20 mouse cellular contexts compared by ENCODE assay signal in the genomic region with DNA sequence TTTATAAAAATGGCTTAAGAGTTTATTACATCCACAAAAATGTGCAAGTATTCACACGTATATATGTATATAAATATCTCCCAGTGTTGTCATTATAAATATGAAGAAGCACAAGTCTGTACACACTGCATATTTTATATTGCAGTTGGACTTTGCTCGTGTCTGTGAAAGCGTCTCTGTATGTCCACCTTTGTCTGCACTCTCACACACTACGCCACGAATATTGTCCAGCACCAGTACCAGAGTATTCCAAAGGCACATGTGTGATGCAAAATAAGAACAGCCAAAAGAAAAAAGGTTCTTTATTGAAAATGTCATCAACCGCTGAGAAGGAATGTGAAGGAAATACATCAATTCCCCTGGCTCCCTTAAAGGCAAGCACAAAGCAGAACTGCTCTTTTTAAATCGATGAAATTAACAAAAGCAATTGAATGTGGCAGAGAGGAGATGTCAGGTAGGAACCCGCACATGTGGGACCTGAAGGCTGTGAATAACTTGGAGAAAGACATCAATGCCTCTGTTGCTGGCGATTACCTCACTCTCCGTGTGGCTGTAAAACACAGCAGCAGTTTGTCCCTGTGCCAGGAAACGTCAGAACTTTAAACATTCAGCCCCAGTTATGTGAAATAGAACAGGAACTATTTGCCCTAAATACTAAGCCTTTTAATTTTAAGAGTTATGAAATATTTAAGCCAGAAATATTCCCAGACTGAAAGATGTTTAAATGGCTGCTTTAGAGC. TPM values are rescaled to one million over a fixed set of nuclear protein-coding genes. Genes with fewer than 3 reads are reported as not detected.
DNase-seq lines count a peak whose midpoint lies in the region; ATAC-seq and TF ChIP-seq lines count a peak whose summit lies in the region.
"Had no signal": no experiment of that assay in that cellular context is flagged by ENCODE, and none has a peak within 500 bp of the region (broad histone marks: within the 10 kb centered on the region; RNA-seq: fewer than 3 reads in every experiment).

No protein-coding gene starts in this region.

- H3K27ac ChIP-seq in limb, embryonic 14.5 days (replicated peaks; ENCODE audit: low read depth, low read length): no peak overlapping the region
- H3K27ac ChIP-seq: gastrocnemius, adult 2 months; heart, embryonic 10.5 days; layer of hippocampus, adult 2 months; liver, embryonic 14.5 days had no signal

- H3K9ac ChIP-seq in limb, embryonic 14.5 days (ENCODE audit: low read depth, low read length, severe bottlenecking): no peak overlapping the region
- H3K9ac ChIP-seq: liver, embryonic 14.5 days had no signal

- 29% methylated on average over 11 of the region's 11 CpGs for WGBS in limb, embryonic 14.5 days

- H3K4me1 ChIP-seq in limb, embryonic 14.5 days (ENCODE audit: control insufficient read depth, insufficient read depth, low read length): peaks cover 10% of the 10 kb centered on the region
- H3K4me1 ChIP-seq: heart, embryonic 10.5 days had no signal

- peak; percentile 12 for DNase-seq in heart, adult 11 months
- no peak for DNase-seq in heart, postnatal 4 days
- DNase-seq in 3T3-L1 (ENCODE audit: low read depth, low spot score): peak; percentile 17
- peak; percentile 51 for DNase-seq in brain, adult 2 months (ENCODE audit: low read depth, low spot score)
- peak; percentile 77 for DNase-seq in limb, embryonic 14.5 days (ENCODE audit: low spot score)
- no peak for DNase-seq in frontal cortex, postnatal 10 days (ENCODE audit: low spot score in 2 of 2)
- DNase-seq in thymus, postnatal 10 days (ENCODE audit: low spot score in 2 of 2): no peak
- no peak for DNase-seq in urinary bladder, postnatal 14 days (ENCODE audit: low spot score)
- DNase-seq: cerebellum, adult 11 months; gastrocnemius, adult 2 months; heart, postnatal 36 days; lung, postnatal 36 days; right cerebral cortex, postnatal 25 days; thymus, adult 18-20 months had no signal

- H3K4me3 ChIP-seq in limb, embryonic 14.5 days (replicated peaks; ENCODE audit: low read length): no peak overlapping the region
- H3K4me3 ChIP-seq: erythroblast, embryonic 14.5 days; gastrocnemius, adult 2 months; heart, embryonic 10.5 days; layer of hippocampus, adult 2 months had no signal

- H3K36me3 ChIP-seq in limb, embryonic 14.5 days (ENCODE audit: control insufficient read depth, insufficient read depth, low read length): no peaks in the 10 kb centered on the region
- H3K36me3 ChIP-seq: heart, embryonic 10.5 days had no signal

- no peaks in the 10 kb centered on the region for H3K27me3 ChIP-seq in limb, embryonic 14.5 days (ENCODE audit: control insufficient read depth, insufficient read depth, low read length)

- no peak for TF ChIP-seq POLR2A in limb, embryonic 14.5 days (IDR thresholded peaks at IDR 0.05; ENCODE audit: borderline replicate concordance, extremely low read depth, insufficient read depth, insufficient read length)

- H3K9me3 ChIP-seq in limb, embryonic 14.5 days (ENCODE audit: control insufficient read depth, low read length): no peaks in the 10 kb centered on the region
- H3K9me3 ChIP-seq: heart, embryonic 10.5 days had no signal

- ATAC-seq in limb, embryonic 14.5 days (ENCODE audit: low FRiP score, low read depth): peak; percentile 78

- H3K4me2 ChIP-seq in limb, embryonic 14.5 days (replicated peaks; ENCODE audit: low read depth, low read length, severe bottlenecking): peak overlapping the region; percentile 21; the same call in 1 of the 2 replicates

RNA-seq across cellular contexts. Expression of a gene that starts 23.5 kb away (rescaled TPM):
- total RNA-seq in heart, postnatal 4 days (2021): 1 to 10 TPM; 6.6 to 6.7 TPM
- polyA plus RNA-seq in limb, embryonic 14.5 days (2012; rRNA removed): 1.9 and 2.5 TPM in 2 replicates
- 8.1 and 9.3 TPM in 2 replicates for polyA plus RNA-seq in limb, embryonic 14.5 days (2014; fragmentation: Nextera tagmentation; extraction: Ambion mirVana)
- total RNA-seq: MEL; monocyte, adult 5-6 weeks had no signal
- polyA plus RNA-seq: erythroblast, embryonic 14.5 days had no signal

Comparison
In these comparisons a context has a peak if more than half of its experiments do, and no peak if none do; other contexts are left out.
1. DNase-seq: peak in heart, adult 11 months (single experiment), 3T3-L1 (single experiment), brain, adult 2 months (single experiment) and limb, embryonic 14.5 days (single experiment); none in heart, postnatal 4 days (single experiment), frontal cortex, postnatal 10 days (0 of 2), thymus, postnatal 10 days (0 of 2) and urinary bladder, postnatal 14 days (single experiment).